Mouse (Mus musculus) testis, adult 2 months (tissue): ENCODE measurements around the gene Ispd.

Experiments
- CTCF ChIP-seq: fragments of 200-500 bp; IDR thresholded peaks from 2 replicates; pipeline ENCODE4 v1.5.1; 2012; ENCODE audit warnings: low read depth, mild to moderate bottlenecking, inconsistent platforms, low read length, moderate library complexity; ENCODE audit not compliant: control insufficient read depth, insufficient read depth, insufficient replicate concordance
- POLR2A ChIP-seq: fragments of 200-500 bp; IDR thresholded peaks from 2 replicates; pipeline ENCODE4 v1.6.1; 2012; ENCODE audit warnings: low read depth, mild to moderate bottlenecking, inconsistent platforms, low read length, moderate library complexity; ENCODE audit not compliant: control insufficient read depth

GRCm38 (mm10) chr12:36627204-36627603 is 246.0 kb downstream of the Ispd start:
- no peak for TF ChIP-seq POLR2A
- no peak for TF ChIP-seq CTCF
